Mouse (Mus musculus) megakaryocyte, embryonic 14.5 days (primary cell): ENCODE measurements around the gene Tas1r3.

ENCODE experiments used
- FLI1 ChIP-seq: IDR thresholded peaks from 2 replicates; pipeline ENCODE4 v1.6.1; 2012; ENCODE audit warnings: low read length, inconsistent platforms, mixed read lengths
- GATA1 ChIP-seq: IDR thresholded peaks from 3 replicates; pipeline ENCODE4 v1.6.1; 2012; ENCODE audit warnings: mixed read lengths, low read length, inconsistent platforms, borderline replicate concordance

- no peak for TF ChIP-seq GATA1
- TF ChIP-seq FLI1 = no peak
These were observed 45.1 kb upstream of the Tas1r3 start for GRCm38 (mm10) chr4:155908281-155908680.
